Mouse (Mus musculus): ENCODE measurements at regions not wholly inside any gene's neighbourhood (a gene's known extent, or its start where the extent isn't known, plus 50 kb on each side); places are given as distances from the start of the nearest gene placed in this dataset.

DNA sequence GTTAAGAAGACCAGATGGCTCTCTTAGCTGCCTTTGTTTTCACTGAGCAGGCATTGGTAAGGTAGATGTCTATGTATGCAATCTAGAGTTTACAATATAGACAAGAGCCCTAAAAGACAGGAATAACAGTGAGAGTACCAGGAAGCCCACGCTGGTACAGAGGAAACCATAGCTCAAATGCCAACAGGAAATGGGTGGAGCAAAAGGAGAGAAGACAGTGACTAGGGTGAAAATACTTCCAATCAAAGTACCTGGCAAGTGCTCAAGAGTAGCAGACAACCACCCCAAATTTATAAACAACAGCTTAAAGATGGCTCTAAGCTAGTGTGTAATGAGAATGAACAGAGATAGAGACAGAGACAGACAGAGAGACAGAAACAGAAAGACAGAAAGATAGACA lies 151.5 kb upstream of the Negr1 start:
- in situ Hi-C loops (cut with MboI, MseI) = no loop called here

DNA sequence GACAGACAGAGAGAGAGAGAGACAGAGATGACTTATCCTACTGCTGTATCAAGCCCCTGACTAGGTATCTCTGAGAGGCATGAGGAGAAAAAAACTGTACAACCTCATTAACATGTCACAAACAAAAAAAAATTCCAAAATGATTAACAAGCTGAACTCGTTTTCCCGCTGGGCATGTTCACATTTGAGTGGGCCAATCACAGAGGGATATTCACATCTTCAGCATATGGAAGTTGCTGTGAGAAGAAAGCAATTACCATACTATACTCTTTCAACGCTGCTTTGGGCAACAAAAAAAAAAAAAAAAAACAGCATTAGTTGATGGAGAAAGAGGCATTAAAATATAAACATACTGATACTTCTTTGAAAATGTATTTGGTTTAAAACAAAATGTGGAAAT lies 148.8 kb upstream of the Negr1 start:
- in situ Hi-C loops (cut with MboI, MseI) = no loop called here

DNA sequence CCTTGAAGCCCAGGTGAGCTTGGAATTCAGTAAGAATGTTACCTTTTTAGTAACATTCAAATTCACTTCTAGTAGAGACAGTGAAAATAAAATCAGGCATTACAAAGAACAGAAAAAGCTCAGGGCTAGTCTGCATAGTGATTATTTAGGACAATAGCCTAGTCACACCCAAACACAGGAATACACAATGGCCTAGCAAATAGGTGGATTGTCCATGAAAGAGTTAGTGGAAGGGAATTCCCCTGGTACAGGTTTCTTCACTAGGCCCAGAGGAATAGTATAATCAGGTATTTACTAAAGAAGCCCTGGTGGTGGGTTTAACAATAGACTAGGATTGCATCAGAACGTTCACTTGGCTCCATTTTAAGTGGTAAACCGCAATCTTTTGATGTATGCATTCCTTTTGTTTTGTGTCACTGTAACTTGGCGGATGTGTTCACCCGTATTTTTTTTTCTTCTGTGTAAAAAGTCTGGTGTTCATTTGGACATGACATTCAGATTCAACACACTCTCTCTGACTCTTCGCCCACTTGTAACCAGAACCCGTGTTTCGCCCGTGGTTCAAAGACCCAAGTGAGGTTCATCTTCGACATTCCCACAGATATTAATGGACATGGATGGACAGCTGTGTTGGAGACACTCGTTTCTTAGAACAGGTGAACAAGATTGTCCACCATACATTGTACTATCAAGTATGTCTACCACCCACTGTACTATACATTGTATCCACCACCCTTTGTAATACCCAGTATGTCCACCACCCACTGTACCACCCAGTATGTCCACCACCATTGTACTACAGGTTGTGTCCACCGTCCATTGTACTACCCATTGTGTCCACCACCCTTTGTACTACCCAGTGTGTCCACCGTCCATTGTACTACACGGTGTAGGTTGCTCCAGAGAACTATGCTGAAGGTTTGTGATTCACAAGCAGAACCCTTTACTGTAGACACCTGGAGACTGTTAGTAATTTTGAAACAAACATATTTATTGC lies 146.9 kb upstream of the Negr1 start:
- in situ Hi-C loops (cut with MboI, MseI) = no loop called here

DNA sequence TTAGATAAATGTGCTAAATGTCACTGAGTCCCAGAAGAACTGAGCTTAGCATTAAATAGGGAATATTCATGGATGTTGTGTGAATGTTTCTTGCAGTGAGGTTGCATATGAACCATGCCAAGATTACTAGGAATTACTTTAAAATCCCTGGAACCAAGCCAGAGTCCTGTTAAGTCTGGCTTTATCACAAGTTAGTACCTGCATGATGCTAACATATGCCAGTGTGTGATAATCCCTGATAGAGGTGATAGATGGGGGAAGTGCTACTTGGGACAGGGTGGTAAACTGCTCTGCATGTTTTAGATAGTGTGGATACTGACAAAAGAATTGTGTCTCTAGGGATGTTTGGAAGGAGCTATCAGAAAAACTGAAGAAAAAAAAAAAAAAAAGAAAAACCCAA lies 143.5 kb upstream of the Negr1 start:
- in situ Hi-C loops (cut with MboI, MseI) = no loop called here

DNA sequence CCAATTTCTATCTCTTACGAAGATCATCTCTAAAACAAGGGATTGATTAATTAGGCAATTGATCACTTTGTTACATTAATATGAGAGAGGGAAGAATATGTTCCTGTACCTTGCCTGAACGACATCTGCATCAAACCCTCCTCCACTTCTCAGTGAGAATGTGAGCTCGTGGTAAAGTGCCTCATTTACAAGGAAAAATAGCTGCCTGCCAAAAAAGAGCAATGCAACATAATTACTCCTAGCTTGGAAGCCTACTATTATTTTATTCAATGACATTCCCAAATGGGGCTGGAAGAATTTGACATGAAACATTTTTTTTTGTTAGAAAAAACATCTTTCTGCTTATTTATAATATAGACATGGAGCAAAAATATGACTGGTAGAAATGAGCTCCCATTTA lies 138.5 kb upstream of the Negr1 start:
- in situ Hi-C loops (cut with MboI, MseI) = no loop called here

DNA sequence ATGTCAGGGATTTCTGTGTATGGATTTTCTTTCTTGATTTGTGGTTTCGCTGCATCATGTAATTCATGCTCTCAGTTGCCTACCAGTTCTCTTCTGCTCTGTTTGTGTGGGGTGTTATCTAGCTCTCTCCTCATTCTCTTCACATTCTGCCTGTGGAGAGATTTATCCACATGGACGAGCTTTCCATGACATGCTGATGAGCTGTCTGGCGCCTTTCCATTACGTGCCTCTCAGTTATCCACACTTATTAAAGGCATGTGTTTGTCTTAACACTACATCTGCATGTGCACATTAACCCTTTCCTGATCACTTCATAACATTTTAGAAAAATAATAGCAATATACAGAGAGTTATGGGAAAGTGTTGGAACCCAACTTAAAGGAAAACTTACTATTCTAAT lies 106.6 kb upstream of the Negr1 start:
- in situ Hi-C loops (cut with MboI, MseI) = no loop called here

DNA sequence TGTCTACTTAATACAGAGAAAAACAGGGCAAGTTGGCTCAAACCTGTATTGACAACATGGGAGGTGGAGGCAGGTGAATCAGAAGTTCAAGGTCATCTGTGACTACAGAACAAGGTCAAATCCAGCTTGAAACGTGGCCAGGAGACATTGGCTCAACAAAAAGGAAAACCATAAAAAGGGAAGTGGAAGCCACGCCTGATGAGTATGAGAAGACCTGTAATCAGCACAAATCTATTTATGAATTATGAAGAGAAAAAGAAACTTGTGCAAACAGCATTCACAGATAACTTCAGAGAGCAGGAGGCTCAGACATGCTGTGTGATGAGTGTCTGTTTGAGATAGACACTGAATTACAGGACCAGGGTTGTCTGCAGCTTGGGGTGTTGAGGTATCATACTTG lies 98.3 kb upstream of the Negr1 start:
- in situ Hi-C loops (cut with MboI, MseI) = loop anchor here in 1 of 2 experiments (10.0 kb wide), 1 partner anchor 648 kb away; no protein-coding TSS in a partner anchor

DNA sequence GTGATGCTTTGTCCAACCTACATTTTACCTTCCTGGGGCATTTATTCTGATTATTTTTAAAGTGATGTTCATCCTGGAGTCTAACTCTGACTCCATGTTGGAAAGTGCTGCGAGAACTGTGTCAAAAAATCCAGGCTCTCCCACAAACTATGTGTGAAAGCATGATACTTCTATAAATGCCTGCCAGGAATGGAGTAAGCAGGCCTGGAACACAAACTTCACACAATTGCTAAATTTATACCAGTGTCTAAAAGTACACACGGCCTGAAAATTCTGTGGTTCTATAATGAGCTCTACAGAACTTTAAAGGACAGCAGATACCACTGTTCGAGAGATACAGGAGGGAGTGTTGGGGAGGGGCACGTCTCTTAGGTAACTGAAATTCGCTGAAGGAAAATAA lies 96.0 kb upstream of the Negr1 start:
- in situ Hi-C loops (cut with MboI, MseI) = loop anchor here in 1 of 2 experiments (10.0 kb wide), 1 partner anchor 651 kb away; no protein-coding TSS in a partner anchor

DNA sequence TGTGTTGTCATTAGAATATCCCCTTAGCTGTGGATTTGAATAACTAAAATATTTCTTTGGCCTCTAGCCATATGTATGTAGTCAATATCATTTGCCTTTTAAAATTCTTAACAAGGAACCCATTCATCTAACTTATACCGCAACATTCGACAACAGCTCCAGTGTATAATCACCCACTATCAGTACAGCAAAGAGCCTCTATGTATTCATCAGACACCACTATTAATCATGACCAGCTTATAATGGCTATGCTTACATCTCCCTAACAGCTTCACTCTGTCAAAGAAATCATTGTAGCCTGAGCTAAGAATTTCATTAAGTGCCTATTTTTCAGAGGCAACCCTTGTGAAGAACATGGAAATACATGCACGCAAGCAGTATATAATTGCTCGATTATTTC lies 88.9 kb upstream of the Negr1 start:
- in situ Hi-C loops (cut with MboI, MseI) = no loop called here
